Mouse (Mus musculus) c-Kit-positive CD71-negative TER-119-negative erythroid progenitor cells, embryonic 14.5 days (primary cell): ENCODE data around the gene Sult6b1.

Experiments
- DNase-seq: peaks from one replicate; pipeline ENCODE4 v3.0.0-alpha.2; 2013; ENCODE audit warnings: low read depth

Gene Sult6b1

DNA sequence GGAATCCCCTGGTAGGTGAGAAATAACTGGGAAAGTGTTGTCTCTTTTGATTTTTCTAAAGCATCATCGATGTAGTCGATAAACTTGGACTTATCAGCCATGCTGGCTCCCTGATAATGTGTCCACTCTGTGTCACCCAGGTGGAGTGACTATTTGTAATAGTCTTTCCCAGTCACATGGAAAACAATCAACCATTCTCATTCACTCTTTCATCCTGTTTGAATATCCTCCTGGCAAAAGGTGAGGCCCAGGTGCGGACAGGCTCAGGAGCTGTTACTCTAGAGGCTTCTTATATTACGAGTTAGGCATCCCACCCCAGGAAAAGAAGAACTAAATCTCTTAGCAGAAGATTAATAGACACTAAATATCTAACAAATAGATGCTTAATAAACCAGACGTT, at the start of gene Sult6b1:
Gene Sult6b1, minus strand, starts transcription at position 101 of the 400 bp plus-strand sequence.
- no peak for DNase-seq

DNA sequence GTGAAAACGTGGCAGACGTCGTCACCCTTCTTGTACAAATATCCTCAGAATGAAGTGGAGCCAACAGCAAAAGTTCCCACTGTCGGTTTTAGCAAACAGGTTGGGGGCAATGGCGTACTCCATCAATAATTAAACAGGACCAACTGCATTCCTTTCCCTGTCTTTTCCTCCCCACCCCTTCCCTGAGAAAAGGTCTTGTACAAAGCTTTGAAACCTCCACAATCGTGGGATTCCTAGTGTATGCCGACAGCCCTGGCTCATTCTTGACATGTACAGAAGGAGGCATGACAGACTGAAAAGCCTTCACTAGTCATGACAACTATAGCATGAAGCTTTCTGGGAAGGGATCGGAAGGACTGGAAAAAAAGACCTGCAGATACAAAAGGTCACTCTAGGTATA, 46.4 kb upstream of the Sult6b1 start:
- no peak for DNase-seq

DNA sequence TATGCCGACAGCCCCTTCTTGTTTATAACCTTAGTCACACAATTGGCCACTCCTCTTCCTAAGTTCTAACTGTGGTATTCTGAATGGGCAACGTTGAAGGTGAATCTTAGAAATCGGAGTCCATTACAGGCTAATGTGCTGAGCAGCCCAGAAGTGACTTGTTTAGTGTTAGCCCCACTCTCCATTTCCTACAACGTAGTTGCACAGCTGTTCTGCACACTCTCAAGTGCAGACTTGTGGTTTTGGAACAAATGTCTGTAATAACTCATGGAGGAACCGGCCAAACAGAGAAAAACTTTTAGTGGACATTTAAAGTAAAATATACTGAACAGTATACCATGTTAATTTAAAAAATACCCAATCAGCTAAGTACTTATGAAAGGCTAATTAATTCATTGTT, 45.3 kb upstream of the Sult6b1 start:
- DNase-seq, result no peak

DNA sequence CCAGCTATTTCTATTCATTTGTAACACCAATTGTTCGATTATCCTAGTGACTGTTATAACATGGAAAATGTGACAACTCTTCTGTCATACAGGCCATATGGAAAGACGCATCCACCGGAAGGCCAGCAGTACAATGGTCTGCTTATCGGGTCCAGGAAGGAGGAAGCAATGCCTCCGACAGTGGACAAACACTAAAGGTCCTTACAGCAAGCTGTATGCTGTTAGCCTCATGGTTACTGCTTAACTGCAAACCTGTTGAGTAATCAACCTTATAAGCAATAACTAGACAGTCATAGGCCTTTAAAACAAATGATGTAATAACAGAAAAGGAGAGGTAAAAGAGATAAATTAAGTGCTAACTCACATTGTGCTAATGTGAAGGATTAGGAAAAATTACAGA, 44.4 kb upstream of the Sult6b1 start:
- DNase-seq, result no peak

DNA sequence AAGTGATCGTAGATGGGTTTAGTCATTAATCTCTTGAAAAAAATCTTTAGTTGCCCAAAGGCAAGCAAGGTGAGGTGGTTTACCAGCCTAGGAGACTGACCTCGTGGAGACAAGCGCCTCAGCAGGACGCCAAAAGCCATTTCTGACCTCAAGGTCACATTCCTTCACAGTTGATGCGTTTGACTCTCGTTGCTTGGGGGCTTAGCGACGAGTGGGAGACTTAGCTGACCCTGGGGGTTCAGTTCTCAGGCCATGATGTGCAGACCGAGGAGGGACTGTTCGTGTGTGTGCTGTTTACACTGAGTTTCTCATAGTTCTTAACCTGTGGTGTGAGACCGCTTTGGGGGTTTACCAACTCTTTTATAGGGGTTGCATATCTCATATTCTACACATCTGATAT, 35.8 kb upstream of the Sult6b1 start:
- DNase-seq, result no peak

DNA sequence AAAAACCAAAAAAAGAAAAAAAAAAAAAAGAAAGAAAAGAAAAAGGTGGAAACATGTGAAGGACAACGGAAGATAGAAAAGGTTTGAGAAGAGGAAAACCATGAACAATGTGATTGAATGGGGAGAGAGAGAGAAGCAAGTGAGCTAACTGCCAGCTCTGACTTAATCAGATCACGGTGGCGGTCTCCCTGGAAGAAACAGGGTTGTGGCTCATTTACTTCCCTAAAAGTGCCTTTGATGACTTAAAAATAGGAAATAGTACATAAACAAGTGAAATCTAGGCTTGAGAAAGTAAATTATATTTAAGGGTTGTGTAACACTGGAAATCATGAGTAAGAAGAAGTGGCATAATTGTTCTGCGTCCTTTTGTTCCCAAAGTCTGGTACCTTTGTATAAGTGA, 32.1 kb upstream of the Sult6b1 start:
- DNase-seq, result no peak

DNA sequence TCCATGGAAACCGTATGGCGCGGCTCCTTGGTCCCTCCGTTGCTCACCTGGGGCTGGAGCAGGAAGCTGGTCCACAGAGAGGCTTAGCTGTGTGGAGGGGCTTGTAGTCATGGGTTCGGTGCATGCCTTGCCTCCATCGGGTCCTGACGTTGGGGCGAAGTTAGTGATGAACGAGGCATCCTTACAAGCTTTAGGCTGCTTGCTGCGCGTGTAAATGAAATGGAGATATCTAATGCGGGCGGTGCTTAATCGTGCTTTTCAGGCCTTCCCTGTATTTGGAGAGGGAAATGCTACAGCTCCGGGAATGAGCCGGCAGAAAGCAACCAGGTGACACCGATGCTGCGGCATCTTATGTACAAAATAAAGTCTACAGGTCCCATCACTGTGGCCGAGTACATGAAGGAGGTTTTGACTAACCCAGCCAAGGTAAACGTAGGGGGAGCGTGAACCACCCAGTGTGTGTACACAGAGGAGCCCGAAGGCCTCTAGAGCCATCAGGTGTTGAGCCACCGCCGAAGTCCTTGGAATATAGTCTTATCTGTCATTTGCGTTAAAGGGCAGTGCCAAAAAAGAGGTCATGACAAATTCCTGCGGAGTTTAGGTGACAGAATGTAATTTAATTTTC, 30.5 kb upstream of the Sult6b1 start:
- DNase-seq, result no peak

DNA sequence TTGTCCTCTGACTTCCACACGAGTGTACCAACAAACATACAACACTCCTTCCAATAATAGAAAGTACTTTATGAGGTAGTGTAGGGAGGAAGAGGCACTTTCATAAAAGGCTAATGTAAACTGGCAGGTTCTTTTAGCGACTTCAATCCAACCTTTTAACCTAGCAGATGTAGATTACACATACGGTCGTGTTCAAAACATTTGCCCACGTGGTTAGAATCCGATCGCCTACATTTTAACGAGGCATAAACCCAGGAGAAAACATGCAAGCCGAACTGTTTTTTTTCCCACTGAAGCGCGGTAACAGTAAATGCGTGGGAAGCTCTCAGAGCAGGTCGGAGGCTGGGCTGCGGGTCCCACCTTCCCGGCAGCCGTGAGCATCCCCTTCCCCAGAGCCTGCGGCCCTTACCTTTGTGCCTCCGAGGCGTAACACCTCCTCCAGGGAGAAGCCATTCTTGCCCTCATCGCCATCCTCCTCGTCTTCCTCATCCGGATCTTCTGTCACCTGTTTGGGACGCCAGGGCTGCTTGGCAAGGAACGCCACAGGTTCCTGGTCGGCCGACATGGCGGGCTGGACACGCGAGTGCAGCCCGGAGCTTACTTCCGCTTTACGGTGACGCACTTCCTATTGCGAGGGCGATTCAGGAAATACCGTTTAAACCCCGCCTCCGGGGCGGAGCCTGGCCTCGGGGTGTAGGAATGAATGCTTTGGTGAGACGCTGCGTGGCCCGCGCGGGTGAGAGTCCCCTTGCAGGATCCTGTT, 29.9 kb upstream of the Sult6b1 start, which contains the start of the genes Cebpz and Ndufaf7:
Gene Cebpz, minus strand, starts transcription at position 601 of the 763 bp plus-strand sequence.
Gene Ndufaf7, plus strand, starts transcription at position 671 of the 763 bp plus-strand sequence.
- peak; percentile 99 for DNase-seq

DNA sequence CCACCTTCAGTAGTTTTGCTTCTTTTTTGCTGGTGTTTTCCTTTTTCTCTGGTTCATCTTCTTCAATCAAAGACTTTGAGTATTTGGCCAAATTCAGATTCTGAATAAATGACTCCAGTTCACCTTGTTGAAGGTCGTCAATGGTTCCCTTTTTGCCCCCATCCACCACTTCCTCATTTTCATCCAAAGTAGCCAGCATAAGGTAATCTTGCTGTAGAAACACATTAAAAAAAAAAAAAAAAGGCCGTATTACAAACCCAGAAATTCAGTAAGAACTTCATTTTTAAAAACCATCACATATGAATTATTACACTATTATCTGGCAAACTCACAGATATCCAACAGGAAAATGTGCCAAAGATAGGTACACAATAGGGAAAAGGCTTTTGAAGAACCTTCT, 29.1 kb upstream of the Sult6b1 start:
- no peak for DNase-seq

DNA sequence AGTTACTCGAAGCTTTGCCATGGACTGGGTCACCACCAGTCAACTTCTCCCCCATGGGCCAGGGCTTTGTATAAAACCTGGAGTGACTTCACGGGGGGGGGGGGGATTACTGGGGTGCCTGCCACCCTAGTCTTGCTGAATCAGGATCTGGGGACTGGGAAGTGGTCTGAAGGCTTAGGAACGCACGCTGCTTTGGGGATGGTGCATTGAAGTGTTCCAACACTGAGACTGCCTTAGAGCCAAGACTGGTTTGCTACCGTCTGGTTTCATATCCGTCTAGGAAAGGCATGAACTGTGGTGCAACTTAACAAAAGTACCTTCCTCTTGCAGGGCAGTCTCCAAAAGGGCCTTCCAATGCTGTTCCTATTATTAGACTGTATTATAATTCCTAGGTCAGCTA, 10.9 kb upstream of the Sult6b1 start:
- DNase-seq, result no peak

DNA sequence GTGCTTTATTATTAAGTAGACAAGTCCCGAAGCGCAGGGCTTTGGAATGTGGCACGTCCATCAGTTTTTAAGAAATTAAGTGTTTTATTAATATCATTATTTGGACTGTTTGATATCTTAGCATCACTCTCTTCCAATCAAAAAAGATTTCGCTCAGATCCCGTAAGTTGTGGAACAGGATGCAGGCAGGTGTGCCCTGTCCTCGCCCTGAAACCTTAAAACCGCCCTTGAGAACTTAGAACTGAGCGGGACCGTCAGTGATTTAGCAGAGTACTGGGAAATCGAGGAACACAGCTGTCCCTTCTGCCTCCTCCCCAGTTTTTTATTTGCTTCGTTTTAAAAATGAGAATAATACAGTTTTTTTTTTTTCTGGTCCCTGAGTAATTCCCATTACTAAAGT, 10.1 kb upstream of the Sult6b1 start:
- DNase-seq, result no peak

DNA sequence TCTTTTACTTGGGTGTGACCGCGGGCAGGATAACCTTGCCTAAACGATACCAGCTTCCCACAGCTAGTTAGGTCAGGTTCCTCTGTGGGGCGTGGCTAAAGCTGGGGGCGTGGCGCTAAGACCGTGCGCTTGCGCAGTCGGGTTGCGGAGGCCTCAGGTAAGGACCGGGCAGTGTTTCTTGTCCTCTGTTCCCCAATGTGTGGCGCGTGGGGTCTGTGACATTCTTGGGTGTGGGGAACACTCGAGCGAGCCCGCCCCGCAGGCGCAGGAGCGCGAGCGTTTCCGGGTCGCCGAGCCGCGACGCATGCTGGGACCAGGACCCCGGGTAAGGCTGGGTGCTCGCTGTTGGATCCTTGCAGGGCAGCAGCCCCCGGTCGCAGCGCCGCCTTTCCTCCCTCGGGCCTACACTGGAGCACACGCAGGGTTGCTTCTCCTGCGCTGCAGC, 9.6 kb upstream of the Sult6b1 start, which contains the start of gene Cebpzos:
Gene Cebpzos, plus strand, starts transcription at position 132 of the 445 bp plus-strand sequence.
- peak; percentile 79 for DNase-seq

DNA sequence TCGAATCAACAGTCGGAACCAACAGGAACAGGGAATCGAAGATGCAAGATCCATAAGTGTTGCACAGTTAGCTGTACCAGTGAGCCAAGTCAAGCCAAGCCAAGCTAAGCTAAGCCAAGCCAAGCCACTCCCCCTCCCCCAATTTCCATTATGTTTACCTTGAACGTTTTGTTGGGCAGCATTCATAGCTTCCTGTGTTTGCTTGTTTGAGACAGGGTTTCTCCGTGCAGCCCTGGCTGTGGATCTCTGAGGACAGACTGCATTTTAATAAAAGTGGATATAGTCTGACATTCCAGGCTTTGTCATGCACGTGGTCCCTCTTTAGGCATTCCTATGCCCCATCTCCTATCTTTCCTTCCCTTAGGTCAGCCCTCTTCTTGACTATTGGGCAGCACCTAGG, 9.0 kb upstream of the Sult6b1 start:
- no peak for DNase-seq

DNA sequence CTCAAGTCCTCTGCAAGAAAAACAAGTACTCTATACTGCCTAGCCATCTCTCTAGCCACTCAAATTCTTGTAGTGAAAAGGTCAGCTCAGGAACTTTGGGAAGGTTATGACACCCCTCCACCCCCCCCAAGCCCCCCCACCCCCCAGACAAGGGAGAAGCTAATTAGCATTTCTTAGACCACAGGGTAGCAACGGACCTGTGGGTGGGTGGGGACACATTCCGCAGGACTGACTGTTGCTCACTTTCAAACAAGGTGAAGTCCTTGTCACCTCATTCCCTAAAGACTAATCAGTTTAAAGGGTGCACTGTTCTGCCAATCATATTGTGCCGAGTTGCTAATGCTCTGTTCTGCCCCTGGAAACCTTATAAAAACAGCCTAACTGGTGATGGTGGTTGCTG, 7.1 kb upstream of the Sult6b1 start:
- DNase-seq, result no peak

DNA sequence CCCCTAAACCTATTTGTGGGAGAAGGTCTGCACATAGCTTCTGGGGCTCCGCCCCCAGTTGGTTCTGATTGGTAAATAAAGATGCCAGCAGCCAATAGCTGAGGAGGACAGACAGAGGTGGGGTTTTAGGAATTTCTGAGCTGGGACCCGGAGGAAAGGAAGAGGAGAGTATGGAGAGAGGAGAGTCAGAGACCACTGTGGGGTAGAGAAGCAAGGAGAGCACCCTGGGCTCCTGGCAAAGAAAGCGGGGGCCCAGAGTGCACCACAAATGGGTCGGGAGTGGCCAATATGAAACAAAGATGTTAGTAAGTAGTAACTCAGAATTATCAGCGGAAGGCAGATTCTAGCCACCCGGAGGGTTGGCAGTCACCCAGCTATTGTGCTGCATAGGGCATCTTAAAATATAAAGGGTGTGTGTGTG, 6.1 kb upstream of the Sult6b1 start:
- DNase-seq, result no peak

DNA sequence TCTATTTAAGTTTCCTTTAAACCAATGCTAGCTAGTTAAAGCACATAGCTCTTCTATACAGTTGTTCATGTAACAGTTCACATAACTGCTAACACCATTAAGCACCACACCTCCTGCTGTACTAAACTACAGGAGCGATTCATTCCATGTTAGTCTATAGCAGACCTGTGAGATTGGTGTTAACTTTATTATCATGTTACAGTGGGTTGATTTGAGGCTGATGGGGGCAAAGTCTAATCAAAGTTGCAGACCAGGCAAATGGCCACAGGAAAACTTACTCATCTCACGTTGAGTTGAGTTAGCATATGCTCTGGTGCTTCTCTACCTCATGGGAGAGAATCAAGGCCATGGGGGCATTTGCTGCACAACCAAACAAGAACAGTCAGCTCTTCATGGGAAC, 2.6 kb upstream of the Sult6b1 start:
- DNase-seq, result no peak

DNA sequence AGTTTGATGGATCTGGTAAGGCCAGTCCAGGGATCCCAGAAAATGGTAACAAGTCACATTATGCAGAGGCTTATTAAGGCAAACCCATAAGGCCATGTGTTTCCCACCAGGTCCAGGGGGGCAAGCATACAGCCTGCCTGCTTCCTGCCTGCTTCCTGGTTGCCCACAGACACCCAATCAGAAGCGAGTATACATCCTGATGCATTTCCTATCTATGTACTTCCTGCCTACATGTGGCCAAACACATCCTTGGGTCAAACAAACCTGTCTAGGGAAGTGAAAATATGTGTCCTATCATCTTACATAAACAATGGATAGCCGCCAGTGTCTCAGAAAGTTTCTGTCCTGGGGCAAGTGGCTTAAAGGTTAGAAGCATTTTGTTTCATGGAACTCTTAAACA, 3.6 kb downstream of the Sult6b1 start:
- no peak for DNase-seq

DNA sequence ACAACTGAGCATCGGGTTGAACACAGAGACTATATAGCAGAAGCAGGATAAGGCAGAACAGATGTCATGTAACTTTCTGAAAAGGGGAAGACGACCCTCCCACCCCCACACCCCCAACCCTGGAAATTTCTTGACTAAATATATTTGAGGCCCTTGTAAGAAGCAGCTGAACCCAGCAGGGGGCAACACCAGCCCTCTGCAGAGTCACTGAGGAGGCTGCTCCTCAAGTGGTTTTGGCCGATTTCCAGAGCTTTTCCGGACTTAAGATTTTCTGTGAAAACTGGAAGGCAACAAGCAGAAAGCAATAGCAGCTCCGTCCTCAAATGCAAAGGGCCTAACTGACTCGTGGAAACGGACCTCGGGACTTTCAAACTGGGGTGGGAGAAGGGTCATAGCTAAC, 11.4 kb downstream of the Sult6b1 start:
- peak; percentile 34 for DNase-seq

DNA sequence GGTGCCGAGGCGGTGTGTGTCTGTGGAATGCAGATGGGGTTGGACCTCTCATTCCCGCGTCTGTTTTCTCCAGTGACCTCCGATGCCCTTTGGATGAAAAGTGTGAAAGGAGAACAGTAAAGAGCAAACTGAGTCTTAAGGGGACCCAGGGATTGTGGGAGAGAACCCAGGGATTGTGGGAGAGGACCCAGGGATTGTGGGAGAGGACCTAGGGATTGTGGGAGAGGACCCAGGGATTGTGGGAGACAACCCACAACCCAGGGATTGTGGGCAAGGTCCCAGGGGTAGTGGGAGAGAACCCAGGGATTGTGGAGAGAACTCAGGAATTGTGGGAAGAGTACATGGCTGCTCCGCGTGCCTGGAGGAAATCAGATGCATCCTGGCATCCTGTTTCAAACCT, 11.8 kb downstream of the Sult6b1 start:
- DNase-seq, result no peak

DNA sequence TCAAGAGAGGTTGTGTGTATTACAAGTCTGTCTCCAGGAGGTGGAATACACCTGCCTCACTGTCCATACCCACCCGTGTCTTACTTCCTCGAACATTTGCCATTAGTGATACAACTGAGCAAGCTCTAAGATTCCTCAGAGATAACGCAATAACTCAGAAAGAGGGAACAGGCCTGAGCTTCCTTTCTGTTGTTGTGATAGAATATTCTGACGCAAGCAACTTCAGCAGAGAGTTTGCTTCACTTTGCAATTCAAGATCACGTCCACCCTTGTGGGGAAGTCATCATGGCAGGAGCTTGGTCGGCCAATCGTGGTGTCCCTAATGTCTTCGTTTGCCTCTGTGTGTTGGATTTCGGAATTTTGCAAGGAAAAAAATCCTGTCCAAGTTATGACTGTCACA, 15.8 kb downstream of the Sult6b1 start:
- no peak for DNase-seq

DNA sequence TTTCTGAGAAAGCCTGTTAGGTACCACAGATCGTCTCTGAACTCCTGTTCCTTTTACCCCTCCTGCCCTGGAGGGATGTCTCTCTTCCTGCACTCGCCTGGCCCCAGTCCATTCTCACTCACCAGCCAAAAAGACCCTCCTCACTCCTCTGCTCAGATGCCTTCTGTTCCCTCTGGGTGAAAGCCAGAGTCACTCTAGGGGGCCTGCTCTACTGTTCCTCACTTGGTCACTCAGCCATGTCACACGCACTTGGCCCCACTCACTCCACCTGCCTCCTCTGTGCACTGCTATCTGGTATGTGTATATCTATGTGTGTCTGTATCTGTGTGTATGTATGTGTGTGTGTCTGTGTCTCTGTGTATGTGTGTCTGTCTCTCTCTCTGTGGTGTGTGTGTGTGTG, 17.6 kb downstream of the Sult6b1 start:
- no peak for DNase-seq

DNA sequence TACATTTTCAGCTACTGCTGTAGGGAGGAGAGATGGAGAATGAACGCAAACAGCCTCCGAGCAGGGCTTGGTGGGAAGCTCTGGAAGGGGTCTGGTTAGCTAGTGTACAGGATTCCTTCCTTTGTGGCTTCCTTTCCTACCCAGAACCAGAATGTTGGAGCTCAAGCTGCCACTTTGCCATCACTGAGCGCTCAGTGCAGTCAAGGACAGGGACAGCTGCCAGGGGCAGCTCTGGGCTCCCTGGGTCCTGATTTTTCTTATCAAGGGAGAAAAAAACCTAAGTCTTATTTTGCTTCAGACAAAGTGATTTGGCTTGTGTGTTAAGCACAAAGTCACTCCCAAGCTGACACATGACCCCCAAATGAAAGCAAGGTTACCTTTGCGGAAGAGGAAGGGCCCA, 18.2 kb downstream of the Sult6b1 start:
- no peak for DNase-seq

DNA sequence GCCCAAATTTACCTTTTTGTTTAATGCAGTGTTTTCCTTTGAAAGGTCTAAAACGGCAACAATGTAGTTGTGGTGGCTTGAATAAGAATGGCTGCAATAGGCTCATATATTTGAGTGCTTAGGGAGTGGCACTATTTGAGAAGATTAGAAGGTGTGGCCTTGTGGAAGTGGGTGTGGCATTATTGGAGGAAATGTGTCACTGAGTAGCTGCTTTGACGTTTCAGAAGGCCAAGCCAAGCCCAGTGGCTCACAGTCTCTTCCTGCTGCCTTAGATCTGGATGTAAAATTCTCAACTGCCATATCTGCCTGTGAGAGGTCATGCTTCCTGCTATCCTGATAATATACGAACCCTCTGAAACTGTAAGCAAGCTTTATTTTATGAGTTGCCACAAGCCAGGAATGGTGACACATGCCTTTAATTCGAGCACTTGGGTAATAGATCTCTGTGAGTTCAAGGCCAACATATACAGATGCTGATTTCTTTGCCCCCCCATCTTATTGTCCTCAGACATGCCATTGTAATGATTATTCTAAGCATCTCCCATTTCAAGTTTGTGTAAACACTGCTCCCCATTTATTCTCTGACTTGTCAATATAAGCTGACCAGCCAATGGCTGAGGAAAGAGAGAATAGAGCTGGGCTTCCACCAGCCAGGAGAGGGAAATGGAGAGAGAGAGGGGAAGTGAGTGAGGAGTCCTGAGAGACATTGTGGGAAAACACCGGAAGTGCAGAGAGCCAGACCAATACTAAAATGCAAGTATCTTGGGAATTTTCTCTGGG, 21.3 kb downstream of the Sult6b1 start:
- no peak for DNase-seq
